Mouse (Mus musculus): ENCODE results near the gene Cstad.

DNA sequence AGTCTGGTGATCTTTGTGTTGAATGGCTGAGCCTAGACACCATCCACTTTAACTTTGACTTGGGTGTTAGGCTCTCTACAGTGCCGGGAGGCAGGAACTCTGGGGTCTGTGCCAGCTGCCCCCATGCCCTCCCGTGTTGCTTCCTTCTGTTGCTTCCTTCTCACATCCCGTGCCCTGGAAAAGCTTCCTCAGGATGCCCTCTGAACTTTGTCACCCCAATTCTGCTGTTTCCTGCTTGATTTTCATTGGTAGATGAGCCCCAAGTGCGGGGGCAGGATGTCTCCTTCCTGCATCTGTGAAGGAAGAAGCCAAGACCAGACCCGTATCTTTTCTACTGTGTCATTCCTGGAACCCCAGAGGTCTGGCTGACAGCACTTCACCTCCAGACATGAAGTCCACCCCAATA is 41.4 kb downstream of the Cstad start:
- no peak for TF ChIP-seq POLR2A (IDR thresholded peaks at IDR 0.05; ENCODE audit: insufficient read depth, low read length)
- TF ChIP-seq CTCF (IDR thresholded peaks at IDR 0.05; ENCODE audit: low read depth, low read length): no peak
- no peak for TF ChIP-seq EP300 (IDR thresholded peaks at IDR 0.05; ENCODE audit: insufficient read depth, low read depth, low read length)

All from ES-Bruce4 (cell line).